Mouse (Mus musculus): Measurements from ENCODE around the gene Olfr43.

The Olfr43 gene

DNA sequence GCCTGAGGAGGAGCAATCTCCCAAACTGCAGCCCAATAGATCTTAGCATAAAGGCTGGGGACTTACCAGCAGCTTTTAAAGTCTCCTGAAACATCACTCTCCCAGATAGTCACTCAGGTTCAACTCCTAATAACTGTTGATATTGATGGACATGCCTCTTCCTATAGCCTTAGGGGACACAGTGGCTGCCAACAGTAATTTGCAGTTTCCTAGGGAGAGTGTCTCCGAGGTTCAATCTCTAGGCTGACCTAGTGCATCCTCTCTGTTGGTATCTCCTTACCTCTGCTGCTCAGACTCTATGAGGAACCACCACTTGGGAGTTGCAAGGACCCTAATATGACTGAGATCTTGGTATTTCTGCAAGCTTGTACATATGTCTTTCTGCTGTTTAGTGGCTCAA is at the start of gene Olfr43:
TSS of gene Olfr43 (minus strand) at position 101 of the 400 bp plus-strand sequence.
- DNase-seq: no peak

DNA sequence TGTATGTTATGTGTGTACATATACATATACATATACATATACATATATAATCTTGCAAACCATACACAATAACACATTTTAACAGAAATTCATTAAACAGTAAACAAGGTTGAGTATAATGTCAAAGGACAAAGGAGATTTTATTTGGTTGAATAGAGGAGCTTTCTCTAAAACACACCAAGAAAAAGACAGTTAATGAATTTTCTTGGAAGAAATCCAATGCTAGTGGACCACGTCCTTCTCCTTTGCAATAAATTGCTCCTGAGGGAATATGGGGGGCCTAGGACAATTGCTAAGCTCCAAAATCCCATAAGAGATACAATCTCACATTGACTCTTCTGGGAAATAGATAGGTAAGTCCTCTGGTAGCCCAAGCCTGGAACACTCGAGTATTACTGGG is 48.3 kb upstream of the Olfr43 start, which contains the start of gene Olfr406:
TSS of gene Olfr406 (plus strand) at position 301 of the 400 bp plus-strand sequence.
- no peak for DNase-seq

DNA sequence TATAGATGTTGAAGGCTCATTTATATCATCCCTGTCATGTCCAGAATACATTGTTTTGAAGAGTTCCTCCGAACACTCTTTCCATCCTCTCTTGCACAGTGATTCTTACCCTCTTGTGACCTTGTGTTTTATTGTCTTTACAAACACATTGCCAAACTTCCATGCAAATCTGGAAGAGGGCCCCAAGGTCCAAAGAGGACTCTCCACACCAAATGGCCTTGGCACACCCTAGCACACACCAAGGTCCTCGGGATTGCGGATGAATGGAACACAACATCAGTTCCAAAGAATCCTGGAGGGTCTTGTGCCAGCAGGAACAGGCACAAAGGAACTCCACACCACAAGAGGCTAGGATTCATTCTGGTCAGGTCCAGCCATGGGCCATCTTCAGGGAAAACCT is 30.0 kb upstream of the Olfr43 start:
- DNase-seq: no peak

DNA sequence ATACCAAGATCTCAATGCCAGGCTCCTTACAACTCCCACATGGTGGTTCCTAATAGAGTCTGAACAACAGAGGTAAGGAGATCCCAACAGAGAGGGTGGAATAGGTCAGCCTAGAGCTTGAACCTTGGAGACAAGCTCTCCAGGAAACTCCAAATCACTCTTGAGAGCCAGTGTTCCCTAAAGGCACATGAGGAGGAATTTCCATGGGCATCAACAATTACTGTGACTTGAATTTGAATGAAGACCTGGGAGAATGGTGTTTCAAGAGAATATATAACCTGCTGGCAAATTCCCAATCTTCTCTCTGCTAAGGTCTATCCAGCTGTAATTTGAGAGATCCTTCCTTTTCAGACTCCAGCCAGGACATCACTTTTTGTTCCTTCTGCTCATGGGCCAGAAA is 25.2 kb downstream of the Olfr43 start, which contains the start of gene Olfr403:
TSS of gene Olfr403 (plus strand) at position 301 of the 400 bp plus-strand sequence.
- DNase-seq: no peak

DNA sequence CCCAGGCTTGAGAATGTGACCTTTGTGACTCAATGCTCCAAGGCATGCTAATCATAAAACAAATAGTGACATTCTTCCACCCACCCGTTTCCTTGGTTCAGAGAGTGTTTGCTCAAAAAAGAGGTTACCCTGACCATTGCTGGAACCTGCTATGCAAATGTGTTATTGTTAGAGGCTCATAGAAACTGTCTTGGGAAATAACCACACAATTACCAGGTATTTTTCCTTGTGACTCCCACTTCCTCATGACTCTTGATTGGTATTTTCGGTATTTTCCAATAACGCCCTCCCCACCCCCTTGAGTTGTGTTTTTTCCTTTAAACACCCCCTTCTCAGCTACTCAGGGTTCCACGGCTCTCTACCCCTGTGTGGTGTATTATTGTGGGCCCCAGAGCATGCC is 27.4 kb downstream of the Olfr43 start:
- no peak for DNase-seq

DNA sequence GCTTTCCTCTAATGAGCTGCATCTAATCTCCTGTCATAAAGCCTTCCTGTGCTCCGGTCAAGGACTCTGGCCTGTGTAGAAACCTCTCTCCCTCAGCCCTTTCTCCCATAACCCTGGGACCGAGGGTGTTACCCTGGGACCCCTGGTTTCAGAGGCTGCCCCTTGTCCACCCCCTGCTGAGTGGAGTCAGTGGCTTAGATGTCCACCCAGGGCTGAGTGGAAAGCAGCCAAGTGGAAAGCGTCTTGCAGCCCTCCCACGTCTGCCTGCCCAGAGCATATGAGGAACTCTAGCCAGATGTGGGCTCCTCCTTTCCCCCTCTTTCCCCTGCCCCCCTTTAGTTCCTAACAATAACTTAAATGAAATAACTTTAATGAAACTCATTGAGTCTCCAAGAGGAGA is 28.0 kb downstream of the Olfr43 start:
- no peak for DNase-seq

DNA sequence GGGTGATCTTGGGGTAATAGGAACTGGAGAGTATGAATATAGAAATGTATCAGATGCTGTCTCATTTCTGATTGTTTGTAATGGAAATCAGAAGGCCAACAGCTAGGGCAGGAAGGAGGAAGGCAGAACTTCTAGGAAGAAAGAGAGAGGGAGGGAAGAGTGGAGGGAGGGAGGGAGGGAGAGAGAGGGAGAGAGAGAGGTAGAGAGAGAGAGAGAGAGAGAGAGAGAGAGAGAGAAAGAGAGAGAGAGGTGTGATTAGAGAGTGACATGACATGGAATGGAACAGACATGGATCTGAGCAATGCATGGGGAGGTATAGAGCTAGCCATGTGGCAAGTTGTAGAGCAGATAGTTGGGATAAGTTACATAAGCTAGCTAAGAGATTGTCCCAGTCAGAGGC is 42.4 kb downstream of the Olfr43 start:
- no peak for DNase-seq
